Mouse (Mus musculus): ENCODE measurements around the gene Vwa7.

Gene Vwa7

DNA sequence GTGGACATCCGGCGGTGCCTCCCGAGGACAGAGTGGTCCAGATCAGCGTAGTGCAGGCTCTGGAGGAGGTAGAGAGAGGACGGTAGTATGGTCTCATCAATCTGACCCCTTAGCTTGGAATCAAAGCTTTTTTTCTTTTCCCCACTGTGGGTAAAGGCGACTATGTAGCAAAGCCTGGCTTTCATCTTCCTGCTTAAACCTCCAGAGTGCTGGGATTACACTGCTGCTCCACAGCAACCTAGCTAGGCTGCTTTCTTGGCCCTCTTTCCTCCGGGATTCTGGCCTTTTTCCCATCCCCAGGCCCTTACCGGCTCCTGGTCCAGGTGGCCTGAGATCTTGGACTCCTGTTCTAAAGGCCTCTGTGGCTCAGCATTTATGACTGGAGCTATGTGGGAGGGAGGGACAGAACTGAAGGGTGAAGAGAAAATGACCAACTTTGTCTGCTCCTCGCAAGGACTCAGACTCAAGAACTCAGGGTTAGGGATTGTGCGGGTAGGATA lies 48.0 kb downstream of the Vwa7 start:
- DNase-seq (ENCODE audit: low read depth, low spot score): no peak

DNA sequence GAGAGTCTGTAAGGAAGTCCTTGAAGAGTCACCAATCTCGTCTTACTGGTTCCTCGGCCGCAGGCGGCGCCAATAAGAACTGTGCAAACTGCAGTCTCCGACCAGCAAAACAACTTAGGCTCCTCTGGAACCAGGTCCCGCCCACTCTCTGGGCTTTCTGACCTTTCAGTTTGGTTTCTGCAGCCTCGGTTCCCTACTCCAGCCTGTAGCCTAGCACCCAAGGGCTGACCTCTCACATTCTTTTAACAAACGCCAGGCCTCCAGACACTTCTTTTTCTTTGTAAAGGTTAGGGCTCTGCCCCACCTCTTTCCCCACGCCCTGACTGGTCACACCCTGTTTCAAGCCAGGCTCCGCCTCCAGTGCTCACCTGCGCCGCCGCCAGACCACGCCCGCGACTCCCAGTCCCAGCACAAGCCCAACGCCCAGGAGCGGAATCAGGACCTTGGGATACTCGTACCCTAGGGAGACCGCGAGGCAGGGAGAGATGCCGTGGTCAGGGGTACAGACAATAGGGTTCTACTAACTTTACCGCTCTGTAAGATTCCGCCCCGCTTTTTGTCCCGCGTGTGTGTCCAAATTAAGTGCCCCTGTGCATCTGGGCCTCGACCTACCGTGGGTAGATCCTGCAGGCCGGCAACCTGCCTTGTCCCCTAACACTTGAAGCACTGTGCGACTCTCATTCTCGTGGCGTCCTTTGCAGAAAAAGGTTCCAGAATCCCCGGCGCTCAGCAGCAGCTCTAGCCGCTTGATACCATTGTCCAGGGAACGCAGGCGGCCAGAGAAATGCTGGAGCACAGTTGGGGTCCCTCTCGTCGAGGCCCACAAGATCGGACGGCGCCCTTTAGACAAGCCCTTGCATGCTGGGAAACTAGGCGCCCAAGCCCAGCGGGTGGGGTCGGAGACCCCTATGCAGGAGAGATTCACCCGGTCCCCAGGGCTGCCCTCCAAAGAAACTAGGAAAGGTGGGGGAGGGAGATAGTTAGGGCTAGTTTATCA lies 48.9 kb downstream of the Vwa7 start, which contains the start of gene Ly6g6c:
Gene Ly6g6c, plus strand, starts transcription at position 438 of the 997 bp plus-strand sequence.
- DNase-seq (ENCODE audit: low read depth, low spot score): peak; percentile 92

DNA sequence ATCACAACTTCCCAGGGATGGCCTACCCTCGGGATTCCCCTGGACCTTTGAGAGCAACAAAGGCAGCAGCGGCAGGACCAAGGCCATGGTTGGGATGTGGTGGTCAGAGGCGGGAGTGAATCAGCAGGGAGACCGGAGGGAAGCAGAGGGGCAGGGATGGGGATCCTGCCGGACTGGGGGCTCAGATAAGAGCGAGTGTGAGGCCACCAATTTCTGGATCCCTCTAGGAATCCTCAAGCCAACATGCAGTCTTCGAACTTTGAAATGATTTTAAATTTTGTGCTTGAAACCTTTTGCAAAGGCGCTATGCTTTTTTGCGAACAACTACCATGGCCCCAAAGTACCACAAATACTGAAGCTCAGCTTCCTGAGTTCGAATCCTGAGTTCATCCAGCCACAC lies 49.7 kb downstream of the Vwa7 start, which contains the start of gene Mpig6b:
Gene Mpig6b, minus strand, starts transcription at position 101 of the 400 bp plus-strand sequence.
- DNase-seq (ENCODE audit: low read depth, low spot score): no peak

DNA sequence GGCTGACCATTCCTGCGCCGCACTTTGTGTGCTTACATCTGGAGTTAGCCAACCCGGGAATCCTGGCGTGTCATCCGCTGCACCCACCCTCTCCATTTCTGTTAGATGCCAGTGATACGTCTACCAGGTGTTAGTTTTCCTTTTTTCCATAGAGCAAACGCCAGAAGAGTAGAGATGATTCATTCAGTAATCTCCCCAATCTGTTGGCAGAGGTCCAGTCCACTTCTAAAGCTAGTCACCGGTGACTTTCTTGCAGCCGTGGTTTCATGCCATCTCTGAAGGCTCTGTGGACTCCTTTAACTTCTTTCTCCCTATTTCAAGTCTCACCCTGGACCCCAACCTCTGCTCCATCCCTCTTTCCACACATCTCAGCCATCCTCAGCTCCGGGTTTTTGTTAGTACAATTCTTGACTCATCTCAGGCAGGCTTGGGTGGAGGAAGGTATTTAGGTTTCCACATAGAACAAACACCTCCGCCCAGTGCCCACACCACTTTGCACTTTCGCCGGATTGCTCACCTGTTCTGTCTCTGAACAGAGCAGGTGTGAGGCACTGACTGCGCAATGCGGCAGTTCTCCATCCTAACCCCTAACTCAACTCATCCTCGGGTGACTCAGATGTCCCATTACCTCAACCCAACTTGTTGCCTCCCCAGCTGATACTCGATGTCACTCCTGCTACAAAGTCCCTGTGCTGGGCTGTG lies 52.0 kb downstream of the Vwa7 start:
- no peak for DNase-seq (ENCODE audit: low read depth, low spot score)

DNA sequence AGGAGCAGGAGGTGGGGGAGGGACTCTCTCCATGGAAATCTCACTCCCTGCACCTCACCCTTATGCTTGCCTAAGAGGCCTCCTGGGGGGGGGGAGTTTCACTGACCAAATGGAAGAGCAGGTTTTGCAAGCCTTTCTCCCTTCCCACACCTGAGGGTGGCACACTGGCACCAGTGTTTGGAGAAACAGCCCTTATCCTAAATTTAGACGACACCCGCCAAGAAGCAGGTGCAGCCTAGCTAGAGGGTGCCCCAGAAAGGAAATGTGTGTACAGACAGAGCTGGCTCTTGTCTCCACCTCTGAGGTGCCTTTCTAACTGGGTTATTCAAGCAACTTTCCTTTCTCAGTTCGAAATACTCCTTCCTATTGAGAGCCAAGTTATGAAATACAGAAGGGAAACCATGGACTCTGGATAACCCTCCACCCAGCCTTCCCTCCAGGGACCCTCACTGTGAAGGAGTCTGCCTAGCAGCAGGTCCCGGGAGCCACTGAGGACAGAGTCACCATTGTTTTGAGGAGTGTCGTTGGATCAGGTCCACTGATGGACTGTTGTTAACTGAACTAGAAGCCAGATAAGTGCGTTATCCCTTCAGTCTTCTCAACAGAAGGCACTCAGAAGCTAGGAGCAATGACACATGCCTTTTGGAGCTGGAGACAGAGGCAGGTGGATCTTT lies 54.3 kb downstream of the Vwa7 start:
- DNase-seq (ENCODE audit: low read depth, low spot score): no peak

DNA sequence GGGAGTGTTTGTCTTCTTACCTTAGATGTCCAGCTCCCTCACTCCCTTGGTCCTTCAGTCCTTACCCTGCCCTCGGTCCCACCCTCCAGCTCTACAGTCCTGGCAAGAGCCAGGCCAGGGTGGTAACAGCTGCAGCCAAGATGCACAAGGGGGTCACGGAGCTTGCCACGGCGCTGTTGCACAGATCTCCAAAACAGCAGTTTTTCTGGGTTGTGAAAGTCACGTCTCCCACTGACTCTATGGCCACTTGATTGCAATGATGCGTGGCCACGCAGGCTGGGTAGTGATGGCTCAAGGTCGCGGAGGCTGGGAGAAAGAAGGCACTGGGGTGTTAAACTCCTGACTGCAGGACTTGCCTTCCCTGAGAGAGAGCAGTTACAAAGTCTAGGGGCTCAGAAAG lies 55.1 kb downstream of the Vwa7 start:
- DNase-seq (ENCODE audit: low read depth, low spot score): no peak

DNA sequence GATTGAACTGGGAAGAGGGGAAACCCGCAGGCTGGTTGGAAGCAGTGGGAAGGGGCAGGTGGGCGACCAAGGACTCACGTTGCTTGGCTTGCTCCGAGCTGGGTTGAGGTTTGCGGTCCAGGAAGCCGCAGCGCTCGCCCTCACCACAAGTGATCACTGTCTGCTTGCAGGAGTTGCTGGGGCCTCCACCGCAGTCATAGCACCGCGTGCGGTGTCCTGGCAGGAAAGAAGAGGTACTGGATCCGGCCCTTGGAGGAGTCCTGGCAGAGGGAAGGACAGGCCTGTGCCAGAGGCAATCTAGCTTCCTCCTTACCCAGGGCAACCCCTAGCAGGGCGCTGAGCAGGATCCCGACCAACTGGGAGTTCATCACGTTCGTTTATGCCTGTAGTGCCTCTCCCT lies 57.7 kb downstream of the Vwa7 start:
- no peak for DNase-seq (ENCODE audit: low read depth, low spot score)
